ENCODE assay signal across 7 mouse cellular contexts in genomic region chr13:95891926-95892610, GRCm38 (mm10). TPM values are rescaled to one million over a fixed set of nuclear protein-coding genes. Genes with fewer than 3 reads are reported as not detected.
DNase-seq lines count a peak whose midpoint lies in the region; ATAC-seq lines count a peak whose summit lies in the region.

No protein-coding gene starts in this region.

- peak overlapping the region; percentile 89 for H3K4me2 ChIP-seq in intestine, embryonic 14.5 days (ENCODE audit: low read length)
- H3K4me2 ChIP-seq in limb, embryonic 12.5 days = peak overlapping the region; percentile 96
- peak overlapping the region; percentile 95 for H3K4me2 ChIP-seq in midbrain, embryonic 13.5 days (replicated peaks)

- peaks cover 15% of the 10 kb centered on the region for H3K4me1 ChIP-seq in intestine, embryonic 14.5 days (replicated peaks; ENCODE audit: control insufficient read depth, insufficient read depth, low read length)
- peaks cover 20% of the 10 kb centered on the region for H3K4me1 ChIP-seq in limb, embryonic 12.5 days (replicated peaks)
- H3K4me1 ChIP-seq in midbrain, embryonic 13.5 days (replicated peaks) = peaks cover 25% of the 10 kb centered on the region

- H3K27ac ChIP-seq in intestine, embryonic 14.5 days (ENCODE audit: low read depth) = peak overlapping the region; percentile 69
- peak overlapping the region; percentile 85 for H3K27ac ChIP-seq in limb, embryonic 12.5 days
- peak overlapping the region; percentile 44 for H3K27ac ChIP-seq in midbrain, embryonic 13.5 days

- intact Hi-C loops in gastrocnemius, postnatal 36 days (cut with DNase I) = loop anchor here (2.0 kb wide), 1 partner anchor 115 kb away; no protein-coding TSS in a partner anchor

- no peaks in the 10 kb centered on the region for H3K36me3 ChIP-seq in intestine, embryonic 14.5 days (ENCODE audit: control insufficient read depth, insufficient read depth, low read length)
- no peaks in the 10 kb centered on the region; the same call in 1 of the 2 replicates for H3K36me3 ChIP-seq in limb, embryonic 12.5 days
- H3K36me3 ChIP-seq in midbrain, embryonic 13.5 days = no peaks in the 10 kb centered on the region

- peak; percentile 92 for DNase-seq in adrenal gland, postnatal 14 days
- peak; percentile 92 for DNase-seq in embryo, embryonic 11 days
- peak; percentile 53 to 72 for DNase-seq in gastrocnemius, postnatal 36 days
- peak; percentile 97 for DNase-seq in intestine, embryonic 14.5 days (ENCODE audit: low spot score)
- peak; percentile 75 for DNase-seq in spleen, adult 12 weeks (ENCODE audit: low spot score)

- peak overlapping the region; percentile 74 for H3K4me3 ChIP-seq in intestine, embryonic 14.5 days (ENCODE audit: low read depth, low read length)
- peak overlapping the region; percentile 83 for H3K4me3 ChIP-seq in limb, embryonic 12.5 days (replicated peaks)
- H3K4me3 ChIP-seq in midbrain, embryonic 13.5 days (replicated peaks) = peak overlapping the region; percentile 66

- H3K9me3 ChIP-seq in intestine, embryonic 14.5 days (ENCODE audit: control insufficient read depth, low read length) = no peaks in the 10 kb centered on the region
- H3K9me3 ChIP-seq in limb, embryonic 12.5 days = no peaks in the 10 kb centered on the region
- no peaks in the 10 kb centered on the region for H3K9me3 ChIP-seq in midbrain, embryonic 13.5 days

- peak; percentile 85 for ATAC-seq in intestine, embryonic 14.5 days (replicated peaks; ENCODE audit: low FRiP score, low TSS enrichment, low read depth)
- peak; percentile 79 for ATAC-seq in limb, embryonic 12.5 days (ENCODE audit: insufficient number of reproducible peaks, insufficient read depth, low FRiP score, low TSS enrichment, low read depth)
- ATAC-seq in midbrain, embryonic 13.5 days = peak; percentile 91

- peak overlapping the region; percentile 77 for H3K9ac ChIP-seq in intestine, embryonic 14.5 days (ENCODE audit: low read length)
- peak overlapping the region; percentile 86 for H3K9ac ChIP-seq in limb, embryonic 12.5 days (replicated peaks)
- peak overlapping the region; percentile 72 for H3K9ac ChIP-seq in midbrain, embryonic 13.5 days (replicated peaks)

- no peaks in the 10 kb centered on the region for H3K27me3 ChIP-seq in intestine, embryonic 14.5 days (replicated peaks; ENCODE audit: control insufficient read depth, insufficient read depth, low read length)
- H3K27me3 ChIP-seq in limb, embryonic 12.5 days = no peaks in the 10 kb centered on the region; the same call in 1 of the 2 replicates
- H3K27me3 ChIP-seq in midbrain, embryonic 13.5 days = 0 out of 2 replicates have a peak, but pooled peaks cover 7% of the 10 kb centered on the region

- WGBS in intestine, embryonic 14.5 days = under 1% methylated on average over 24 of the region's 52 CpGs
- under 1% methylated on average over 39 of the region's 52 CpGs for WGBS in limb, embryonic 12.5 days
- under 1% methylated on average over 45 of the region's 52 CpGs for WGBS in midbrain, embryonic 13.5 days

RNA-seq across cellular contexts. Expression of gene Iqgap2, which starts 0.3 kb away (rescaled TPM):
- 107 and 111 TPM in 2 replicates for total RNA-seq in adrenal gland, postnatal 14 days (2021)
- 1 to 10 TPM; 1.3 to 1.6 TPM for total RNA-seq in gastrocnemius, postnatal 36 days (2021)
- 24.7 and 26.2 TPM in 2 replicates for polyA plus RNA-seq in intestine, embryonic 14.5 days (2014; fragmentation: Nextera tagmentation; extraction: Ambion mirVana)
- 12.1 and 12.9 TPM in 2 replicates for polyA plus RNA-seq in limb, embryonic 12.5 days (2016; fragmentation: Nextera tagmentation; extraction: Ambion mirVana)
- 6.2 and 7.4 TPM in 2 replicates for polyA plus RNA-seq in midbrain, embryonic 13.5 days (2015; fragmentation: Nextera tagmentation; extraction: Ambion mirVana)

Comparison
In these comparisons a context has a peak if more than half of its experiments do, and no peak if none do; other contexts are left out.
1. Peak in every context shown above with its lines: DNase-seq, ATAC-seq, H3K4me3 ChIP-seq and H3K27ac ChIP-seq.